In the genomic region with DNA sequence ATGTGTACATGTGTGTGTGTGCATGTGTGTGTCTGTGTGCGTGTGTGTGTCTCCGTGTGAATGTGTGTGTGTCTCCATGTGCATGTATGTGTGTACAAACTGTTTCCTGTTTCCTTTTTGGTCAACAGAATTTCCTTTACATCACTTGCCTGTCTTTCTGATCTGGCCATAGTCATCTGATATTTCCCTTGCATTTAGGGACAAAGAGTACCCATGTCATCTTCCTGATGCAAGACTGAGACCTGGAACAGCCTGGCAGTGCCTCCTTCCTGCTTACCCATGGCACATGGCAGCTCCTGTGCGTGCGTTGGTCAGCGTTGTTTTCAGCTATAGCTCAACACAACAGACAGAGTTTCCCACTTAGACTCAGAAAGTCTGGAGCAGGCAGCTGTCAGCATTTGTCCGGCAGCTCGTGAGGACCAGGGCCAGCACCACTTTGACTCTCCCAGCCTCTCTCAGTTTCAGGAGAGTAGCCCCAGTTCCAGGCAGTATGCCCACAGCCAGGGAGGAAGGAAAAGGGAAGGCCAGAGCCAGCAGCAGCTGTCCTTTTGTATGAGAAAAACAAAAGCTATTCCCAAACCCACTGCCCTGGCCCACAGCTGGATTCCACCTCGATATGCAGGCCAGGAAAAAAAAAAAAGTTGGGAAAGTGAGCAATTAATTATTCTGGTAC, we compare ENCODE assay signal across 8 mouse cellular contexts. TPM values are rescaled to one million over a fixed set of nuclear protein-coding genes. Genes with fewer than 3 reads are reported as not detected.
A peak's percentile ranks its signal among the peaks of the same experiment; 100 is the strongest.
DNase-seq lines count a peak whose midpoint lies in the region; ATAC-seq lines count a peak whose summit lies in the region.

No protein-coding gene starts in this region.

- no peaks in the 10 kb centered on the region for H3K9me3 ChIP-seq in limb, embryonic 12.5 days
- no peaks in the 10 kb centered on the region for H3K9me3 ChIP-seq in limb, embryonic 10.5 days (replicated peaks)
- no peaks in the 10 kb centered on the region for H3K9me3 ChIP-seq in embryonic facial prominence, embryonic 14.5 days (ENCODE audit: control insufficient read depth, low read length)
- no peaks in the 10 kb centered on the region for H3K9me3 ChIP-seq in heart, embryonic 15.5 days (replicated peaks)
- H3K9me3 ChIP-seq in stomach, embryonic 14.5 days (ENCODE audit: control insufficient read depth, low read depth, low read length) = no peaks in the 10 kb centered on the region

- H3K4me1 ChIP-seq in limb, embryonic 12.5 days (replicated peaks) = 0 out of 2 replicates have a peak, but pooled peaks cover 2% of the 10 kb centered on the region
- H3K4me1 ChIP-seq in limb, embryonic 10.5 days = peaks cover 3% of the 10 kb centered on the region; the same call in 1 of the 2 replicates
- no peaks in the 10 kb centered on the region for H3K4me1 ChIP-seq in embryonic facial prominence, embryonic 14.5 days (ENCODE audit: control insufficient read depth, insufficient read depth, low read length)
- H3K4me1 ChIP-seq in heart, embryonic 15.5 days (replicated peaks) = peaks cover 23% of the 10 kb centered on the region; the same call in 1 of the 2 replicates
- peaks cover 2% of the 10 kb centered on the region; the same call in 1 of the 2 replicates for H3K4me1 ChIP-seq in stomach, embryonic 14.5 days (ENCODE audit: control insufficient read depth, insufficient read depth, low read length)

- H3K4me2 ChIP-seq in limb, embryonic 12.5 days = no peak overlapping the region
- no peak overlapping the region for H3K4me2 ChIP-seq in embryonic facial prominence, embryonic 14.5 days (ENCODE audit: low read depth, low read length)
- H3K4me2 ChIP-seq in heart, embryonic 15.5 days = no peak overlapping the region
- no peak overlapping the region for H3K4me2 ChIP-seq in stomach, embryonic 14.5 days (replicated peaks; ENCODE audit: low read depth, low read length)

- DNase-seq in limb, embryonic 10.5 days (ENCODE audit: low spot score) = no peak
- peak; percentile 33 for DNase-seq in embryonic facial prominence, embryonic 14.5 days (ENCODE audit: low spot score)
- DNase-seq in kidney, postnatal 36 days = peak; percentile 66 to 78
- DNase-seq in natural killer cell, adult 2 months (ENCODE audit: low spot score in 2 of 2) = no peak
- DNase-seq in embryo, embryonic 11 days = no peak

- WGBS in limb, embryonic 12.5 days = 66% methylated on average over 8 of the region's 8 CpGs
- WGBS in limb, embryonic 10.5 days = 71% methylated on average over 8 of the region's 8 CpGs
- WGBS in embryonic facial prominence, embryonic 14.5 days = 60% methylated on average over 8 of the region's 8 CpGs
- WGBS in heart, embryonic 15.5 days = 49% methylated on average over 8 of the region's 8 CpGs
- 57% methylated on average over 8 of the region's 8 CpGs for WGBS in stomach, embryonic 14.5 days

- no peak overlapping the region for H3K9ac ChIP-seq in limb, embryonic 12.5 days (replicated peaks)
- no peak overlapping the region for H3K9ac ChIP-seq in embryonic facial prominence, embryonic 14.5 days (ENCODE audit: low read depth, low read length)
- H3K9ac ChIP-seq in heart, embryonic 15.5 days = no peak overlapping the region
- no peak overlapping the region for H3K9ac ChIP-seq in stomach, embryonic 14.5 days (replicated peaks; ENCODE audit: low read depth, low read length)

- no peaks in the 10 kb centered on the region; the same call in 1 of the 2 replicates for H3K27me3 ChIP-seq in limb, embryonic 12.5 days
- no peaks in the 10 kb centered on the region for H3K27me3 ChIP-seq in limb, embryonic 10.5 days (ENCODE audit: low read depth, poor library complexity, severe bottlenecking)
- no peaks in the 10 kb centered on the region for H3K27me3 ChIP-seq in embryonic facial prominence, embryonic 14.5 days (replicated peaks; ENCODE audit: control insufficient read depth, insufficient read depth, low read length)
- no peaks in the 10 kb centered on the region for H3K27me3 ChIP-seq in heart, embryonic 15.5 days
- no peaks in the 10 kb centered on the region for H3K27me3 ChIP-seq in stomach, embryonic 14.5 days (ENCODE audit: control insufficient read depth, insufficient read depth, low read length)

- no peaks in the 10 kb centered on the region for H3K36me3 ChIP-seq in limb, embryonic 12.5 days
- H3K36me3 ChIP-seq in limb, embryonic 10.5 days = no peaks in the 10 kb centered on the region
- no peaks in the 10 kb centered on the region for H3K36me3 ChIP-seq in embryonic facial prominence, embryonic 14.5 days (ENCODE audit: control insufficient read depth, insufficient read depth, low read length)
- no peaks in the 10 kb centered on the region for H3K36me3 ChIP-seq in heart, embryonic 15.5 days
- H3K36me3 ChIP-seq in stomach, embryonic 14.5 days (ENCODE audit: control insufficient read depth, insufficient read depth, low read length) = no peaks in the 10 kb centered on the region

- ATAC-seq in limb, embryonic 12.5 days (ENCODE audit: insufficient number of reproducible peaks, insufficient read depth, low FRiP score, low TSS enrichment, low read depth) = no peak
- no peak for ATAC-seq in embryonic facial prominence, embryonic 14.5 days (ENCODE audit: low read depth)
- ATAC-seq in heart, embryonic 15.5 days (replicated peaks; ENCODE audit: insufficient number of reproducible peaks, insufficient read depth, low FRiP score, low read depth) = no peak
- no peak for ATAC-seq in stomach, embryonic 14.5 days (ENCODE audit: insufficient number of reproducible peaks, insufficient read depth, low FRiP score, low read depth)

- 0 out of 2 replicates have a peak overlapping the region, but pooled peaks have one; percentile 12 for H3K27ac ChIP-seq in limb, embryonic 12.5 days
- no peak overlapping the region for H3K27ac ChIP-seq in limb, embryonic 10.5 days
- H3K27ac ChIP-seq in embryonic facial prominence, embryonic 14.5 days (replicated peaks; ENCODE audit: low read depth, low read length) = peak overlapping the region; percentile 16; the same call in 1 of the 2 replicates
- peak overlapping the region; percentile 64 for H3K27ac ChIP-seq in heart, embryonic 15.5 days
- H3K27ac ChIP-seq in stomach, embryonic 14.5 days (ENCODE audit: low read length) = peak overlapping the region; percentile 61; the same call in 1 of the 2 replicates

- H3K4me3 ChIP-seq in limb, embryonic 12.5 days (replicated peaks) = no peak overlapping the region
- H3K4me3 ChIP-seq in limb, embryonic 10.5 days = no peak overlapping the region
- no peak overlapping the region for H3K4me3 ChIP-seq in embryonic facial prominence, embryonic 14.5 days (ENCODE audit: low read depth, low read length)
- H3K4me3 ChIP-seq in heart, embryonic 15.5 days = no peak overlapping the region
- no peak overlapping the region for H3K4me3 ChIP-seq in stomach, embryonic 14.5 days (ENCODE audit: low read depth, low read length)

RNA-seq across cellular contexts. Expression of a gene that starts 7.4 kb away (rescaled TPM):
- 51.1 and 57.3 TPM in 2 replicates for polyA plus RNA-seq in limb, embryonic 12.5 days (2016; fragmentation: Nextera tagmentation; extraction: Ambion mirVana)
- 26.6 and 41.1 TPM in 2 replicates for polyA plus RNA-seq in limb, embryonic 10.5 days (2016; fragmentation: Nextera tagmentation; extraction: Ambion mirVana)
- 42.4 and 42.9 TPM in 2 replicates for polyA plus RNA-seq in embryonic facial prominence, embryonic 14.5 days (2014; fragmentation: Nextera tagmentation; extraction: Ambion mirVana)
- 47.3 and 49.9 TPM in 2 replicates for polyA plus RNA-seq in heart, embryonic 15.5 days (2015; fragmentation: Nextera tagmentation; extraction: Ambion mirVana)
- polyA plus RNA-seq in stomach, embryonic 14.5 days (2014; fragmentation: Nextera tagmentation; extraction: Ambion mirVana) = 37.2 and 40.3 TPM in 2 replicates

Comparison
In these comparisons a context has a peak if more than half of its experiments do, and no peak if none do; other contexts are left out.
1. DNase-seq: peak in embryonic facial prominence, embryonic 14.5 days (single experiment) and kidney, postnatal 36 days (2 of 2); none in limb, embryonic 10.5 days (single experiment), natural killer cell, adult 2 months (0 of 2) and embryo, embryonic 11 days (single experiment).